Mouse (Mus musculus) ES-Bruce4 (cell line): ENCODE measurements around the gene Khdc1c.

Experiments used
- CTCF ChIP-seq: IDR thresholded peaks from one replicate; pipeline ENCODE4 v1.8.1; 2011; ENCODE audit warnings: low read depth, low read length
- EP300 ChIP-seq: IDR thresholded peaks from 2 replicates; pipeline ENCODE4 v1.6.1; 2011; ENCODE audit warnings: low read depth, low read length; ENCODE audit not compliant: insufficient read depth
- POLR2A ChIP-seq: IDR thresholded peaks from one replicate; pipeline ENCODE4 v1.8.1; 2011; ENCODE audit warnings: low read length; ENCODE audit not compliant: insufficient read depth

GRCm38 (mm10) chr1:21321656-21322055, 46.5 kb upstream of the Khdc1c start:
- TF ChIP-seq POLR2A, result no peak
- no peak for TF ChIP-seq EP300
- no peak for TF ChIP-seq CTCF
